Mouse (Mus musculus) CD4-positive helper T cell, adult 2 months (primary cell): ENCODE data around the gene Atp5f1.
"Not testable (repeated sequence)": the region's sequence is repeated elsewhere in the genome, so short reads cannot be mapped to it uniquely, and the experiment has no call there.

ENCODE experiments used
- DNase-seq: peaks from one replicate; pipeline ENCODE4 v3.0.0-alpha.2; 2012; ENCODE audit warnings: low read depth, missing footprints, low spot score

Atp5f1 gene

DNA sequence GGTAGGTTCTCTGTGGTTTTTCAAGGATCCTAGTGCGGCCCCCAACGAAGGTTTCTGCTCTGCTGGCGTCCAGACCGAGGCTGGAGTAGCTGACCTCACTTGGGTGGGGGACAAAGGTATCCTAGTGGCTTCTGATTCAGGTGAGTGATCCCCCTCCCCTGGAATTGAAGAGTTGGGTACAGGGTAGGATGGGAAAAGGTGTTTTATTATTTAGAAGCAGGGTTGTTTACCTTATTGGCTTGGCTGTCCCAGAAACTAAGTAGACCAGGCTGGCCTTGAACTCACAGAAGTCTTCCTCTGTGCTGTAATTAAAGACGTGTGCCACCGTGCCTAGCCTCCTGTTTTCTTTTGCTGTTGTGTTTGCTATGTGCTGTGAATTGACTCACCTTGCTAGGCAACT lies at the start of gene Atp5f1:
Gene Atp5f1, minus strand, starts transcription at position 101 of the 400 bp plus-strand sequence.
- no peak for DNase-seq

DNA sequence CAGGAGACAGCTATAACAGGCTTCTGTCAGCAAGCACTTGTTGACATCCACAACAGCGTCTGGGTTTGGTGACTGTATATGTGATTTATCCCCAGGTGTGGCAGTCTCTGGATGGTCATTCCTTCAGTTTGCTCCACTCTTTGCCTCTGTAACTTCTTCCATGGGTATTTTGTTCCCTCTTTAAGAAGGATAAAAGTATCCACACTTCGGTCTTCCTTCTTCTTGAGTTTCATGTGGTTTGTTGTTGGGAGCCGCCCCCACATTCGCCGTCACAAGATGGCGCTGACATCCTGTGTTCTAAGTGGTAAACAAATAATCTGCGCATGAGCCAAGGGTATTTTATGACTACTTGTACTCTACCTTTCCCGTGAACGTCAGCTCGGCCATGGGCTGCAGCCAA lies 43.5 kb upstream of the Atp5f1 start:
- peak; percentile 66 for DNase-seq

DNA sequence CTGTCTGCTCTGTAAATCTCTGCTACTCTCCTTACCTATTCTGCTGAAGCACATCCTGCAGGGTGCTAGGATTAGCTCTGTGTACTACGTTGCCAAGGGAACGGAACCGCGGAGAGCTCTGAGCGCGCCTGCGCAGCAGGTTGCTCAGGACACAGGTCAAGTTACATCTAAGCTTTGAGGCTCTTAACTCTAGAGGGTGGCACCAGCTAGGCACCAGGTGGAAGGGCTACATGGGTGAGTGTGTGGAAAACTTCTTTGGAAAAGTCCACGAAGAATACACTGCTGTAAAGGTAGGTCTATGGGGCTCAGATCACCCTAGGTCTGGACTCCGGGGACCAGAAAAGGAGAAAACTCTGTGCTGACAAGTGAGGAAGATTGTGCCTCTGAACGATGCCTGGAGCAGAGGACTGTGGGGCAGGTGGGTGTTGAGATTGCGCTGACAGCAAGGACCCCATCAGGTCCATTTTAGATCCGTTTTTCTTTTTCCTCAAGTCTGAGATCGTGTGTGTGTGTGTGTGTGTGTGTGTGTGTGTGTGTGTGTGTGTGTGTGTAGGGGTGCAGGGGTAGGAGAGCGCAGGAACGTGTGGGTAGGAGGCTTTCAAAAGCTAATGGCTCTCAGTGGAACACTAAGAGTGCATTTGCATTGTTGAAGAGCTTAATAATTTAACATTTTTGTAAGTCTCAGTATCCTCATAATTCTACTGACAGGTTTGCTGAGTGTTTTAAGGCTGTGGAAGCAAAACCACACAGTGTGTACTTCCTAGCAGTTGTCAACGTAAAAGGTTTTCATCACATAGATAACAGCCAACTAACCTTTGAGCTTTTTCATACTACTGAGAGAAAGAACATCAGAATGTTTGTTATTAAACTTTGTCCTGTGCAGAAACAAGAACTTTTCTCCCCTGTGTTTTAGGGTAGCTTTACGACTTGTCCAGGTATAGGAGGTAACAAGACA lies 41.8 kb upstream of the Atp5f1 start:
- DNase-seq = peak; percentile 89

DNA sequence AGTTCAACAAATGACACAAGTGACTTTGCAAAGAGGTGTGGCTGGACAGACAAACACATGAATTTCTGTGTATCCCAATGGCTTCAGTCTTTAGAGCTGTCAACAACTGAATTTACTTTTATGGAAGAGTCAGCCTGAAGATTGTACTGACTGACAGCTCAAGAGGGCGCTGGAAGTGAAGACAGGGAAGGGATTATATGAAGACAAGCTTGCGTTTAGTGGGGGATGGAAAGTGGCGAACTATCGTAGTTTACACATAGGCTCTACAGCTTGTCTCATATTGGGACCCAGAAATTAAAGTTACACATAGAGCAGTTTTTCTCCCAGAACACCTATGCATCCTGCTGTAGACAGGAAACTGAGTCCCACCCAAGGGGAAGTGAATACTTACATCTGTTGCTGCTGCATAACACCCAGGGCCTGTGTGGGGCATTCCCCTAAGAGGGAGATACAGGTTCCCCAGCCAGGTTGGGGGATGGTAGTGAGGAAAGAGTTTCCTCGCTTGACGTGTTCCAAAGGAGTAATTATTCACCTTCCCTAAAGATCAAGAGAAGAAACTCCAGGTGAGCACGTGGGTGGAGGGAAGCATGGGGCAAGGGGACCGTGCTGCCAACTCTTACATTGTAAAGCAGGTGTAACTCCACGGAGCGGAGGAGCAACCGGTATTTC lies 40.9 kb upstream of the Atp5f1 start:
- DNase-seq = no peak

DNA sequence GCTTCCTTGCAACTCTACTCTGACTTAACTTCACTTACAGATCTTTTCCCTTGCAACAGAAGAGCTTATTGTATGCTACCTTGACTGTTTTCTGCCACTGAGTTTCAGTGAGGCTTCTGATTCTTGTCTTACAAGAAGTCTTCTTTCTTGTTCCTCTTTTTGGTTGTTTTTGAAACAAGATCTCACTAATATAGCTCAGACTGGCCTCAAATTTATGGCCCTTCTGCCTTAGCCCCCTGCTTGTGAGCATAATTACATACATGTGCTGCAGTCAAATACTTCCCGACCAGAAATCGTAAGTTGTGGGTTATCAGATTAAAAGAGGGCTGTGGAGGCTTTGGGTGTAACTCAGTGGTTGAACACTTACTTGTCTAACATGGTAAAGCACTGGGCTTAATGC lies 34.8 kb upstream of the Atp5f1 start:
- no peak for DNase-seq

DNA sequence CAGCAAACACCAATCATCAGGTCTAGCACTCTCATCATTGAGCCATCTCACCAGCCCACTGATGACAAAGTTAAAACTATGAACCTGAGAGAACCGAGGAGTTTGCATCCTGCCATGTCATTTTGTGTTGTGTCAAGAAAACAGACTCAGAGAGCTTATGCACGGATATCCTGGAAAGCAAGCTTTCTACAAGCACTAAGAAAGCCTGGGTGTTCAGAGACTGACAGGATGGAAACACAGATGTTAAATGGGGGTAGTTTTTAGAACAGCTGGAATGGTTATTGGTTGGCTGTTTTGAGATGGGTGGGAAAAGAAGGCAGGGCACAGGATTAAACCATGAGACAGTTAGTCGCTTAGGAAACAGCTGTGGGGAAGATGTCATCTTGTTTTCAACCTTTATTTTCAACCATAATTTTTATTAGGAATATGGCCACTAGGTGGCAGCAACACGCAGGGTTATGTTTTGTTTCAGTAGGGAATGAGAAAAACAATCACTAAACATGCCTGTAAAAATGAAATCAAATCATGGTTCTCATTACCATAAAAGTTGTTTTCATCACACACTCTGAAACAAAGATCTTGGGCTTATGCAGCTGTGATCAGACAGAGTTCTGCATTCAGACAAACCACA lies 31.9 kb upstream of the Atp5f1 start:
- DNase-seq = peak; percentile 66

DNA sequence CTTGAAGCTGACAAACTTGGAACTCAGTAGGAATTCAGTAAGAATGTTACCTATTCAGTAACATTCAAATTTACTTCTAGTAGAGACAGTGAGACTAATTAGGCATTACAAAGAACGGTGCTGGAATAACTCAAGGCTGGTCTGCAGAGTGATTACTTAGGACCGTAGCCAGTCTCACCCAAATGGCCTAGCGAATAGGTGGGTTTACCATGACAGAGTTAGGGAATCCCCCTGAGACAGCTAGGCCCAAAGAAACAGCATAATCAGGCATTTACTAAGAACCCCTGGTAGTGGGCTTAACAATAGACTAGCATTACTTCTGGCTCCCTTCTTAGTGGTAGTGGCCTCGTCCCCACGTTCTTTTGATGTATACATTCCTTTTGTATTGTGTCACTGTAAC lies 29.7 kb upstream of the Atp5f1 start:
- not testable (repeated sequence) for DNase-seq

DNA sequence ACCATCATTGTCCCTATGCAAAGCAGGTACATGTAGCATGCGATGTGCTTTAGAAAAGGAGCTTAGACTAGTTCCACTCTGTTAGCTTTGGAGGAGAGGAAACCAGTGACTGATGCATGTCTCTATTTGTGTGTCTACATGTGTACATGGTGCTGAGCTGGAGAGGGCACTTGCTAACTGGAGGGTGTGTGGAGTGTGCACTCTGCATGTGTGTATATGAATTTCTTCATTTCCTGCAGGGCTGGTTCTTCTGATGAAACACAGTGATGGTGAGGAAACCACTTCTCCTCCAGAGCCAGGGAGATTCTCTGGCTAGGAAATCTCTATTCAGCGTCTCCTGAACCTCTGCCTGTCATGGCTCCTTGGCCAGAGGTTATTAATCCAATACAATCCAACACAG lies 14.3 kb upstream of the Atp5f1 start:
- no peak for DNase-seq

DNA sequence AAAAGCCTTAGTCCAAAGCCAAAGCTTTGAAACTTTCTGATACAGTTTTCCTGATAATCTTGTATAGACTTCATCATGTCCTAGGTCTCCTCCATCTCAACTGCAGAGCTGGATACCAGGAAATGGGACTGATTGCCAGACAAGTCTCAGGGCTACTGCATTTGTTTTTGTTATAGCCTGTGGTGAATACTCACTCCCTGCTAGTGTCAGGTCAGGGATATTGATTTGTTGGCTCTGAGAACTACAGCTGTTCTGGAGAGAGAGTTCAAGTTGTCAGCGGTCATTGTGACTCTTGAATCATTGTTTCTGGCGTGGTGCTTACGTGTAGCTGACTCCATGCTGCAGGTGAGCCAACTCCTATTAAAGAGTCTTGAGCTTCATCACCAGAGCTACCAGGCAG lies 13.5 kb upstream of the Atp5f1 start, which contains the start of gene Ovgp1:
Gene Ovgp1, plus strand, starts transcription at position 301 of the 400 bp plus-strand sequence.
- no peak for DNase-seq

DNA sequence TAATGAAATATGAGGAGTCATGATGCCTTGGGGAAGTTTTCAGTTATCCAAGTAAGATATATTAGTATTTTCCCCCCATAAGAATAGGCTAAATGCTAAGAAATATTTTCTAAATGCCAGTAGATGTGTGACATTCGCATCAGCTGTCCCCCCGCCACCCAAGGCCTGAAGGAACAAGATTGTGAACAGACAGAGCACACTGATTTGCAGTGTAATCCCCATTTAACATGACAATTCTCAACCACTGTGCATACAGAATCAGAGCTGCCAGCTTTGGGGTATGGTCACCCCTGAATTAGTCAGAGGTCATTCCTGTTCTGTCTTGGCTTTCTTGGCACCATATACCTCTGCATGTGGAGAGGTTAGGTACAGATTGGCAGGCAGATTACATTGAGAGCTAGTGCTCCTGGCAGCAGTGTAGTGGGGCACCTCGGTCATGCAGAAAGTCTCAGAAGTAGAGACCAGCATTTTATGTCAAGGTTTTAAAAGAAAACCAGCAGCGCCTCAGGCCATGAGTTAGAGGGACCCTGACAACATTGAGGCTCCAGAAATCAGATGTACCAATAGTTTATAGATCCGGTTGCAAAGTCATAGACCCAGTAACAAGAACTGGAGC lies 12.0 kb upstream of the Atp5f1 start:
- DNase-seq = no peak

DNA sequence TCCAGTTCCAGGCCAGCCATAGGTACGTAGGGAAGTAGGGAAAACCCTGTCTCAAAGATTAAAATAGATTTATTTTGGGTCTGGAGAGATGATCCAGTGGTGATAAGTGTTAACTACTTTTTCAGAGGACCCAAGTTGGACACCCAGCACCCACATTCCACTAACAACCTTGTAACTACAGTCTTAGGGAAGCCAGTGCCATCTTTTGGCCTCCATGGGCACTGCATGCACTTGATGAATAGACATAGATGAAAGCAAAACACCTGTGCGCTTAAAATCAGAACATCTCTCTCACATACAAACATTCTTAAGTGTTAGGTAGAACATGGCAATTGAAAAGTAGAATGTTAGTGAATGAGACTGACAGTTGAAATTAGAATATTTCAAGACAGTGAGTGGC lies 801 bp upstream of the Atp5f1 start:
- DNase-seq = peak; percentile 34

DNA sequence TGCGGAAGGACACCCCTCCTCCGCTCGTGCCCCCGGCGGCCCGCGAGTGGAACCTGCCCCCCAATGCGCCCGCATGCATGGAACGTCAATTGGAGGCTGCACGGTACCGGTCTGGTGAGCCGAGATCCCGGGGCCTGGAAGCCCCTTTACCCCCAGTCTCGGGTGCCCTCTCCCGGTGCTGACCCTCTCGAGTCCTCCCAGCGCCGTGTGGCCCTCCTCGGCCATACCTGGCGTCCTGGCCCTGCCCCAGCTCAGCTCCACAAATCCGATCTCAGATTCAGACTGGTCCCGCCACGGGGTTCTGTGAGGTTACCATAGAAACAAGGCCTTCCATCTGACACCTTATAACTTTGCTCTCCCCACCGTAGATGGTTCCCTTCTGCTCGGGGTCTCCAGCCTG lies 314 bp downstream of the Atp5f1 start:
- no peak for DNase-seq

DNA sequence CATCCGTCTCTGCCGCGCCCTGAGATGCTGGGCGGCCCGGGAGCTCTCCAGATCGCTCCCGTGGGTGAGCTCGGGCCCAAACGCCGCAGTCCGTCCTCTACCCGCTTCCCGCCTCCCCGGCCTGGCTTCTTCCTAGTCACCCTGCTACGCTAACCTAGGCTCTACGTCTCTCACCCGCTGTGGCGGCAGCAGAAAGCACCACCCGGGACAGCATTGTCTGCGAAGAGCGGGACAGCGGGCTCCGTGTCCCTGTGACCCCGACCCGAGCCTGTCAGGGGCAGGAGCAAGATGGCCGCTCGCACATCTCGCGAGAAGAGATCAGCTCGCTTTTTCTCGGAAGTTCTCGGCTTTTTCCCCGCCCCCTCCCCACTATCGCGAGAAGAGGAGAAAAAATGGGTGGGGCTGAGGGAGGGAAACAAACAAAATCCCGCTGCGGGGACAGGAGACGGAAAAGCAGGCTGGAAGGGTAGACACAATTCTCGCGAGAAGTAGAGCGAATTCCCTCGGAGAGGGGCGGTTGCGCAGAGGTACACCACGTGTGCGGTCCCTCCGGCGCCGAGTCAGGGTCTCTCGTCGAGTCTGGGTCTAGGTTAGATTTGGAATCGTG lies 822 bp downstream of the Atp5f1 start, which contains the start of gene Wdr77:
Gene Wdr77, plus strand, starts transcription at position 396 of the 607 bp plus-strand sequence.
- peak; percentile 99 for DNase-seq

DNA sequence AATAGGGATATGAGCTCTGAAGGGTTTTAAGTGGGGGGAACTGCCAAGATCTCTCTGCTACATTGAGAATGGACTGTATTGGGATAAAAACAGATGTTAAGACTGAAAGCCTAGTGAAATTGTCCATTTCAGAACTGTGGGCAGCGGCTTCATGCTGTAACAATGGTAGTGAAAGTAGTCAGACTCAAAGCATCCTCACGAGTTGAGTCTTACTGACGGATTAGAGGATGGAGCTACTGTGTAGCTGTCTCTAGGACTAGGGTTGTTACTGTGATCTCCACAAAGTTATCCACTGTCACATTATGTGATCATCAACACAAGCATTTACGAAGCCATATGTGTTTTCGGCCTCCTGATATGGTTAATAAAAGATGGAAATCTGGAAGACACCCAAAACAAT lies 1.7 kb downstream of the Atp5f1 start:
- peak; percentile 6 for DNase-seq

DNA sequence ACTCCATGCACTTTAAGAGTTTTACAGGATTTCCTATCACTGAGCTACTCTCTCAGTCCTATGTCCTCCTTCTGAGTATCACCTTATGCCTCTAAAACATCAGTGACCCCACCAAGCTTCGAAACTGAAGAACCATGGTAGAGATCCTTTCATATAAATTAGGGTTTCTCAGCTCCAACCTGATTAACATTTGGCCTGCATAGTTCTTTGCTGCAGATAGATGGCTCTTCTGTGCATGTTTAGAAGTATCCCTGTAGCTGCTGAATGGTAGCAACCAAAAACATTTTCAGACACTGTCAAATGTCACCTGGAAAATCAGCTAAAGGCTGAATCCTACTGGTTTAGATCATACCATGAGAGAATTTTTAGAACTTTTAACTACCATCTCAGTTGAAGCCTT lies 2.7 kb downstream of the Atp5f1 start:
- DNase-seq = peak; percentile 6

DNA sequence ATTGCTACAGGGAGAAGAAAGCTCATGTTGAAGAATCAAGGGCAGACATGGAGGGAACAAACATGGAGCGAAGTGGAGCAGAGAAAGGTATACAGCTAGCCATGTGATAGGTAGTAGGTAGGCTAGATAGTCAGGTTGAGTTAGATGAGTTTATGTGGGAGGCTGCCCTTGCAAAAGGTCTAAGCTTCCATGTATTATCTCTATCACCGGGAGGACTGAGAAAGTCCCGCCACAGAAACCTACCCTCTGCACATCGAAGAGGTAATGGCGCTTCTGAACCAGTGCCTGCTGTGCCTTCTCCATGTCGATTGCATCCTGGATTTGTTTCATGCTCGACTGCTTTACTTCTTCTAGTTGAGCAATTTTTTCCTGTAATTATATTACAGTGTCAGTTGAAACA lies 8.6 kb downstream of the Atp5f1 start:
- no peak for DNase-seq

DNA sequence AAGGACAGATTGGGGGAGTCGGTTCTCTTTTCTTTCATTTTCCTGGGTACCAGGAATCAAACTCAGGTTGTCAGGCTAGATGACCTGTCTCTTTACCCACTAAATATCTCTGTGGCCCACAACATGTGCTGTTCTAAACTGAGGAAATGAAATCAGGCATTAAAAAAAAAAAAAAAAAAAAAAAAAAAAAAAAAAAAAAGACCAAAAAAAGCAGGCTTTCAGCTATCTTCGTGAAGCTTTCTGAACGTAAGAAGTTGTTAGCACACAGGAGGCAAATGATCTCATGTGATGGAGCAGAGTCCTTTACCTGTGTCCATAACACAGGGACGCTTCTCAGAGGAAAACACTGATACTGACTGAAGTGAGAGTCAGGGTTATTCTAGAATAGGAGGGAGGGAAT lies 23.8 kb downstream of the Atp5f1 start:
- DNase-seq = no peak

DNA sequence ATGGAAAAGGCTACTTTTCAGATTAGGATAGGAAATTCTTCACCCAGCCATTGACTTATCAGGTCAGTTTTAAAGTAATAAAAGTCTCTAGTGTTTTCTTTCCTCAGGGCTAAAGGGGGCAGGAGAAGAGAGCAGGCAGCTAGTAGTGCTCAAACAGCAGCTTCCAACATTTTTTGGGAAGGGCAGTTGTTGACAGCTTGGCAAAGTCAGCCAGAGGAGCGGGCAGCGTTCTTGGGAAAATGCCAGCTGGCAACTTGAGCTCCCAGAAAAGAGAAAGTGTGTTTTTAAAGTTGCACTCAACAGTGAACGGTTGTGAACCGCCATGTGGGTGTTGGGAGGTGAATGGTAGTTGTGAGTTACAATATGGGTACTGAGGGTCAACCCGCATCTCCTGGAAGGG lies 24.9 kb downstream of the Atp5f1 start:
- no peak for DNase-seq

DNA sequence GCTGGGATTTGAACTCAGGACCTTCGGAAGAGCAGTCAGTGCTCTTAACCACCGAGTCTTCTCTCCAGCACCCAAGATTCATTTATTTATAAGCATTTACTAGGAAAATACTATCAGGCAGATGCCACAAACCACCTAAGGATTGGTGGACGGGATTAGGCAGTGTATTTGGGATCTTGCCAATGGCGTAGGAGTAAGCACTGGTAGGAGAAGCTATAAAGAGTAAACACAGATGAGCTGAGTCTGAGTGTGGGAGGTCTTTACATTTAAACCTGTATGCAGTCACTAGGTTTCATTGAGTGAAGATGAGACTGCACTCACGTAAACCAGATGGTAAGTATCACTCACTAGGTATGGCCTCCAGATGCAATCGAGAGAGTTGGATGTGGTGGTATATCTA lies 26.0 kb downstream of the Atp5f1 start:
- no peak for DNase-seq

DNA sequence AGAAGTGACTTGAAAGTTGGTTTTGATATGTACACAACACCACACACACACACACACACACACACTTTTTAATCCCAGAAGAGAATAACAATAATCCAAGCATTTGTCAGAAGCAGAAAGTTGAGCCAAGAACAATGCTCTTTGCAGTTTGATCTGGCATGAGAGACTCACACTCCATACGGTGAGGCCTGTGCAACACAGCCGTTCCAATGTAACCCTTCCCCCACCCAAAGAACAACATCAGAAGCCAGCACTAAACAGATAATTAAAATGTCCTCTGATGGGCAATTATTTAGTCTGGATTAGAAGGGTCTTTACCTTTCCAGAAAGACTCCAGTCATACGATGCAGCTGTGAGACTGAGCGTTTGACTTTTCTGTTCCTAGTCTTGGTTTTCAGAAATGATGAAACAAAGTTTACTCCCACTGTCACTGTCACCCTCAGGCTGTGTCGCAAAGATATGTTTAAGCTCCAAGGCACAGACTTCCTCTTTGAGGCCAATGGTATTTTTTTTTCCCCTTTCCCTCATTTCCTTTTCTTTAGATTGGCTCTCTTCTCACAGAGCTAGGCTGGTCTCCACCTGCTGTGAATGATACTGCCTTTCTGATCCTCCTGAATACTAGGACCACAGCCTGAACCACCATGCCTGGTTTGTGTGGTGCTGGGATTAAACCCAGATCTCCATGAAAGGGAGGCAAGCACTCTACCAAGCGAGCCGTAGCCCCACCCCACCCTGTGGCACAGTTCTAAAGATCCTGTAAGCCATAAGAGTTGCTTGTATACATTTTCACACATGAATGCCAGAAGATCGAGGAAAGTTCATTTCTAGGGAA lies 27.4 kb downstream of the Atp5f1 start, which contains the start of gene I830077J02Rik:
Gene I830077J02Rik, minus strand, starts transcription at position 425 of the 832 bp plus-strand sequence.
- DNase-seq = no peak
